Mouse (Mus musculus): ENCODE data around the gene Ero1lb. TPM values are rescaled to one million over a fixed set of nuclear protein-coding genes. Genes with fewer than 3 reads are reported as not detected.
"Not testable (repeated sequence)": the region's sequence is repeated elsewhere in the genome, so short reads cannot be mapped to it uniquely, and the experiment has no call there.

The Ero1lb gene
- total and polyA plus RNA-seq, 3 experiments, result 20.4 to 34.8 (median 26.6) TPM

DNA sequence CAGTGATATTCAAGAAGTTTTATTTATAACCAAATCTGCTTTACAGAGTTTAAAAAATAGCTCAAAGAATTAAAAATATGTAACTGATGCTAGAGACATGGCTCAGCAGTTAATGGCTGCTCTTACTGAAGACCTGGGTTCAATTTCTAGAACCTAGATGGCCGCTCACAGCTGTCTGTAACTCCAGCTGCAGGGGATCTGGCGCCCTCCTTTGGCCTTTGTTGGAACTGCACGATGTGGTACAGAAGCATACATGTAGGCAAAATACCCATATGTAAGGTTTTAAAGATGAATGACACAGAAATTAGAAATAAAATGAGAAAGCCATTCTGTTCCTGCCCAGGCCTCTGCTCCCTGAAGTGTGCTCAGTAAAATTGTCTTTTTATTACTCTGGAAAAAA lies 23.3 kb downstream of the Ero1lb start:
- no peak for TF ChIP-seq MAFK (IDR thresholded peaks at IDR 0.05; ENCODE audit: insufficient replicate concordance, low read length)
- TF ChIP-seq POLR2A (IDR thresholded peaks at IDR 0.05; ENCODE audit: low read depth, low read length), result no peak
- TF ChIP-seq BHLHE40 (IDR thresholded peaks at IDR 0.05; ENCODE audit: low read depth, low read length), result no peak
- no peak for TF ChIP-seq MAX (IDR thresholded peaks at IDR 0.05; ENCODE audit: low read length)
- no peak for TF ChIP-seq UBTF (IDR thresholded peaks at IDR 0.05; ENCODE audit: low read depth, low read length)
- no peak for TF ChIP-seq TCF12 (IDR thresholded peaks at IDR 0.05; ENCODE audit: low read depth, low read length)
- TF ChIP-seq CTCF (conservative IDR thresholded peaks at IDR 0.05 in 1 of 2, IDR thresholded peaks at IDR 0.05 in 1 of 2; ENCODE audit: low read depth in 2 of 2, low read length in 2 of 2), result peak; percentile 78 to 89
- TF ChIP-seq RAD21 (IDR thresholded peaks at IDR 0.05; ENCODE audit: low read depth, low read length), result peak; percentile 85
- TF ChIP-seq KAT2A (IDR thresholded peaks at IDR 0.05; ENCODE audit: insufficient replicate concordance, low read length), result no peak
- TF ChIP-seq ETS1 (conservative IDR thresholded peaks at IDR 0.05; ENCODE audit: low read depth, low read length), result no peak
- no peak for TF ChIP-seq JUN (IDR thresholded peaks at IDR 0.05; ENCODE audit: insufficient read depth, low read depth, low read length)
- TF ChIP-seq SMC3 (IDR thresholded peaks at IDR 0.05; ENCODE audit: low read depth, low read length), result peak; percentile 90
- TF ChIP-seq ZC3H11A (IDR thresholded peaks at IDR 0.05; ENCODE audit: low read depth, low read length), result peak; percentile 39
- Histone ChIP-seq H3K4me3 (replicated peaks in 1 of 3; ENCODE audit: low read depth in 2 of 3, low read length in 2 of 3, poor library complexity in 1 of 3) (no peak overlapping the region), H3K27me3 (replicated peaks) (no peaks in the 10 kb centered on the region), H3K9me3 (replicated peaks; ENCODE audit: low read length) (no peaks in the 10 kb centered on the region), H3K36me3 (replicated peaks in 1 of 2; ENCODE audit: control insufficient read depth in 1 of 2, insufficient read depth in 1 of 2, low read length in 1 of 2) (peaks cover 13 to 14% of the 10 kb centered on the region in 2 experiments), H3K4me2 (ENCODE audit: insufficient read depth, low read depth, poor library complexity, severe bottlenecking) (no peak overlapping the region), H3K4me1 (ENCODE audit: control insufficient read depth in 1 of 2, insufficient read depth in 2 of 2) (no peaks in the 10 kb centered on the region), H3K27ac (ENCODE audit: insufficient read depth, low read depth) (no peak overlapping the region), H3K9ac (ENCODE audit: insufficient read depth, low read depth) (no peak overlapping the region), H3K79me2 (replicated peaks; ENCODE audit: control insufficient read depth, extremely low read depth, insufficient read depth, poor library complexity, severe bottlenecking) (no peaks in the 10 kb centered on the region)
- peak; percentile 84 for DNase-seq (ENCODE audit: extremely low read depth)
- dilution Hi-C loops (cut with MboI; ENCODE audit: extremely low pct_ligation_motif_present, extremely low pct_unique_long_range_greater_than_20kb, low sequenced_read_pairs), result no loop called here
- in situ Hi-C loops (cut with MboI; ENCODE audit: low pct_ligation_motif_present, low pct_unique_long_range_greater_than_20kb, low sequenced_read_pairs), result no loop called here

DNA sequence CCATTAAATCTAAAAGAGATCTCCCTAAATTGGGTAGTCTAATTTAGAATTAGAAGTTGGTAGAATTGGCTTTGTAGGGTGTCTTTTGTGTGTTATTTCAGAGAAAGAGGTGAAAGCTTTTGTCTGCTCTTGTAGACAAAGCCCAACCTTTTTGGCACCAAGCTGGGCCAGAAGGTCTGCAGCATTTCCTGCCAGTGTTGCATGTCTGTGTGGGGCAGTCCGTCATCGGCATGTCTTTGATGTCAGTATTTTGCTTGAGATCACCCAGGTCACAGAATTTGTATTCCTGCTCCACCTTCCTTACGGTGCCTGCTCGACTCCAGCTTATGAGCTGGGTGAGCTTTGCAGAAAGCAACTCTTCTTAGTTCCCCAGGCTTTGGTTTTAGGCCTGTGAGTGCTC lies 31.4 kb downstream of the Ero1lb start:
- H3K9me3 ChIP-seq (replicated peaks; ENCODE audit: low read length); H3K4me2 ChIP-seq (ENCODE audit: insufficient read depth, low read depth, poor library complexity, severe bottlenecking); DNase-seq (ENCODE audit: extremely low read depth); H3K79me2 ChIP-seq (replicated peaks; ENCODE audit: control insufficient read depth, extremely low read depth, insufficient read depth, poor library complexity, severe bottlenecking); in situ Hi-C loops (cut with MboI; ENCODE audit: low pct_ligation_motif_present, low pct_unique_long_range_greater_than_20kb, low sequenced_read_pairs); H3K4me1 ChIP-seq (ENCODE audit: control insufficient read depth in 1 of 2, insufficient read depth in 2 of 2); H3K36me3 ChIP-seq (replicated peaks in 1 of 2; ENCODE audit: control insufficient read depth in 1 of 2, insufficient read depth in 1 of 2, low read length in 1 of 2); dilution Hi-C loops (cut with MboI; ENCODE audit: extremely low pct_ligation_motif_present, extremely low pct_unique_long_range_greater_than_20kb, low sequenced_read_pairs); H3K27ac ChIP-seq (ENCODE audit: insufficient read depth, low read depth); H3K4me3 ChIP-seq (replicated peaks in 1 of 3; ENCODE audit: low read depth in 2 of 3, low read length in 2 of 3, poor library complexity in 1 of 3); H3K27me3 ChIP-seq (replicated peaks); H3K9ac ChIP-seq (ENCODE audit: insufficient read depth, low read depth): not testable (repeated sequence)

DNA sequence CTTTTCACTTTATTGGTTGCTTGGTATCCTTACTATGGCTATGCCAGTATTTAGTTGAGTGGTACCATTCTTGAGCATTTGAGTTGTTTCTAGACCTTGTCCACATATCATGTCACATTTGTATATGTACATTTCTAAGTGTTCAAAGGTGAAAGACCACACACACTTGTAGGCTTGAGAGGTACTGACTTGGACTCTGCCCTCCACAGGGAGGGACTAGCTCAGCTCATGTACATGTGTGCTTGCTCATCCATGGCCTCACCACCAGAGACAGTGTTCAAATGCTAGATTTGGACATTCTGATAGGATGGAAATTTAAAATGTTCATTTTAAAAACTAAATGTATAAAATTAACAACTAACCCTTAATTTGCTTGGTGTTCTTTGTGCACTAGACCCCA lies 44.5 kb downstream of the Ero1lb start:
- H3K4me2 ChIP-seq (ENCODE audit: insufficient read depth, low read depth, poor library complexity, severe bottlenecking); H3K27ac ChIP-seq (ENCODE audit: insufficient read depth, low read depth); H3K4me3 ChIP-seq (replicated peaks in 1 of 3; ENCODE audit: low read depth in 2 of 3, low read length in 2 of 3, poor library complexity in 1 of 3); dilution Hi-C loops (cut with MboI; ENCODE audit: extremely low pct_ligation_motif_present, extremely low pct_unique_long_range_greater_than_20kb, low sequenced_read_pairs); DNase-seq (ENCODE audit: extremely low read depth); H3K27me3 ChIP-seq (replicated peaks); H3K9ac ChIP-seq (ENCODE audit: insufficient read depth, low read depth); H3K4me1 ChIP-seq (ENCODE audit: control insufficient read depth in 1 of 2, insufficient read depth in 2 of 2); in situ Hi-C loops (cut with MboI; ENCODE audit: low pct_ligation_motif_present, low pct_unique_long_range_greater_than_20kb, low sequenced_read_pairs); H3K9me3 ChIP-seq (replicated peaks; ENCODE audit: low read length); H3K79me2 ChIP-seq (replicated peaks; ENCODE audit: control insufficient read depth, extremely low read depth, insufficient read depth, poor library complexity, severe bottlenecking): not testable (repeated sequence)
- peaks cover 30 to 32% of the 10 kb centered on the region in 2 experiments for H3K36me3 ChIP-seq (replicated peaks in 1 of 2; ENCODE audit: control insufficient read depth in 1 of 2, insufficient read depth in 1 of 2, low read length in 1 of 2)

DNA sequence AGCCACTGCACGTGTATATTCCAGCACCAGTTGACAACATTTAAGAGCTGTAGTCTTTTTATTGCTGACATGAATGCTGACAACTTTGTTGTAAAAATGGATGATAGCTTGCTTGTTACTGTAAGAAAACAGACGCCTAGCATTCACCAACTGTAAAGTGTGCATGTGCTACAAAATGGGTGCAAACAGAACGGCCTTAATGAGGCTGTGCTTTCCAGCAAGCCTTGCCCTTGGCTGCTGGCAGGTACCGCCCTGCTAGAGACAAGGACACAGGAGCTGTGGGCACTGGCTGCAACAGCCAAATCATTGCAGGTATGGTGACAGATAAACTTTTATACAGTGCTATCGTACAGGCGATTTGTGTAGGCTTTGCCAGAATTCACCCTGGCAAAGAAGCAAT lies 48.4 kb downstream of the Ero1lb start:
- H3K27me3 ChIP-seq (replicated peaks); H3K4me2 ChIP-seq (ENCODE audit: insufficient read depth, low read depth, poor library complexity, severe bottlenecking); H3K9ac ChIP-seq (ENCODE audit: insufficient read depth, low read depth); dilution Hi-C loops (cut with MboI; ENCODE audit: extremely low pct_ligation_motif_present, extremely low pct_unique_long_range_greater_than_20kb, low sequenced_read_pairs); H3K9me3 ChIP-seq (replicated peaks; ENCODE audit: low read length); H3K4me1 ChIP-seq (ENCODE audit: control insufficient read depth in 1 of 2, insufficient read depth in 2 of 2); in situ Hi-C loops (cut with MboI; ENCODE audit: low pct_ligation_motif_present, low pct_unique_long_range_greater_than_20kb, low sequenced_read_pairs); H3K4me3 ChIP-seq (replicated peaks in 1 of 3; ENCODE audit: low read depth in 2 of 3, low read length in 2 of 3, poor library complexity in 1 of 3); DNase-seq (ENCODE audit: extremely low read depth); H3K27ac ChIP-seq (ENCODE audit: insufficient read depth, low read depth); H3K79me2 ChIP-seq (replicated peaks; ENCODE audit: control insufficient read depth, extremely low read depth, insufficient read depth, poor library complexity, severe bottlenecking): not testable (repeated sequence)
- H3K36me3 ChIP-seq (replicated peaks in 1 of 2; ENCODE audit: control insufficient read depth in 1 of 2, insufficient read depth in 1 of 2, low read length in 1 of 2), result peaks cover 25 to 30% of the 10 kb centered on the region in 2 experiments

DNA sequence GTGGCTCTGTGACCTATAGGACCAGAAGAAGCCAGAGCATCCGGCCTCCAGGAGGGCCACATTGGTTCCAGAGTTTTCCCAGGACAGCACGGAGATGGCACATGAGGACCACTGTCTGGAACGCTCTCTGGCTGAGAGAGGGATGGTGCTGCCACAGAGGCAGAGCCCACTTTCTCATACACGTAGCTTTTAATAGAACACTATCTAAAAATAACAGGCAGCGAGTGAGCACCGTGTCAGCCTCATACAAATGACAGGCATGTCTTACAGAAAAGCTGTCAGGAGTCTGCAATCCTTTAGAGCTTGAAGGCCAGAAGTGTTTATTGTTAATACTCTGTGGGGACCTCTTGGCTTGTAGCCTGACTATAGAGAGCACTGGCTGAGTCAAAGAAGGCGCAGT lies 48.9 kb downstream of the Ero1lb start:
- H3K4me1 ChIP-seq (ENCODE audit: control insufficient read depth in 1 of 2, insufficient read depth in 2 of 2); H3K4me2 ChIP-seq (ENCODE audit: insufficient read depth, low read depth, poor library complexity, severe bottlenecking); H3K27ac ChIP-seq (ENCODE audit: insufficient read depth, low read depth); dilution Hi-C loops (cut with MboI; ENCODE audit: extremely low pct_ligation_motif_present, extremely low pct_unique_long_range_greater_than_20kb, low sequenced_read_pairs); H3K9me3 ChIP-seq (replicated peaks; ENCODE audit: low read length); H3K4me3 ChIP-seq (replicated peaks in 1 of 3; ENCODE audit: low read depth in 2 of 3, low read length in 2 of 3, poor library complexity in 1 of 3); H3K27me3 ChIP-seq (replicated peaks); DNase-seq (ENCODE audit: extremely low read depth); H3K9ac ChIP-seq (ENCODE audit: insufficient read depth, low read depth); in situ Hi-C loops (cut with MboI; ENCODE audit: low pct_ligation_motif_present, low pct_unique_long_range_greater_than_20kb, low sequenced_read_pairs); H3K79me2 ChIP-seq (replicated peaks; ENCODE audit: control insufficient read depth, extremely low read depth, insufficient read depth, poor library complexity, severe bottlenecking): not testable (repeated sequence)
- H3K36me3 ChIP-seq (replicated peaks in 1 of 2; ENCODE audit: control insufficient read depth in 1 of 2, insufficient read depth in 1 of 2, low read length in 1 of 2), result peaks cover 24 to 34% of the 10 kb centered on the region in 2 experiments
